Mouse (Mus musculus) thymus, adult 2 months (tissue): ENCODE data around the gene A930004D18Rik.

Source experiments
- CTCF ChIP-seq: fragments of 200-500 bp; IDR thresholded peaks from 2 replicates; pipeline ENCODE4 v1.5.1; 2012; ENCODE audit warnings: mild to moderate bottlenecking, control low read depth, low read length, moderate library complexity, borderline replicate concordance; ENCODE audit not compliant: control insufficient read depth, poor library complexity, insufficient read depth; ENCODE audit errors: extremely low read depth
- POLR2A ChIP-seq: fragments of 200-500 bp; IDR thresholded peaks from 2 replicates; pipeline ENCODE4 v1.6.1; 2012; ENCODE audit warnings: mild to moderate bottlenecking, low read length, control low read depth, moderate library complexity; ENCODE audit not compliant: control insufficient read depth, poor library complexity, insufficient read depth; ENCODE audit errors: extremely low read depth

GRCm38 (mm10) chr2:18011226-18011625, 26.3 kb downstream of the A930004D18Rik start:
- no peak for TF ChIP-seq POLR2A
- TF ChIP-seq CTCF: no peak
